Mouse (Mus musculus) thymus, adult 2 months (tissue): ENCODE measurements around the gene Tanc1.

ENCODE experiments used
- CTCF ChIP-seq: fragments of 200-500 bp; IDR thresholded peaks from 2 replicates; pipeline ENCODE4 v1.5.1; 2012; ENCODE audit warnings: mild to moderate bottlenecking, control low read depth, low read length, moderate library complexity, borderline replicate concordance; ENCODE audit not compliant: control insufficient read depth, poor library complexity, insufficient read depth; ENCODE audit errors: extremely low read depth
- POLR2A ChIP-seq: fragments of 200-500 bp; IDR thresholded peaks from 2 replicates; pipeline ENCODE4 v1.6.1; 2012; ENCODE audit warnings: mild to moderate bottlenecking, low read length, control low read depth, moderate library complexity; ENCODE audit not compliant: control insufficient read depth, poor library complexity, insufficient read depth; ENCODE audit errors: extremely low read depth

GRCm38 (mm10) chr2:59716461-59716860 is 104.6 kb downstream of the Tanc1 start:
- TF ChIP-seq CTCF (no peak), POLR2A (no peak)
